Mouse (Mus musculus) kidney, embryonic 16.5 days (tissue): ENCODE measurements at regions not wholly inside any gene's neighbourhood (a gene's known extent, or its start where the extent isn't known, plus 50 kb on each side); places are given as distances from the start of the nearest gene placed in this dataset.
"Not testable (repeated sequence)": the region's sequence is repeated elsewhere in the genome, so short reads cannot be mapped to it uniquely, and the experiment has no call there.

Experiments used
- ATAC-seq: fragments of 200-750 bp; cut with Nextera tagmentation; 2 replicates; pipeline ENCODE4 v1.8.0; 2017; ENCODE audit warnings: moderate TSS enrichment; ENCODE audit not compliant: low FRiP score, low TSS enrichment
- H3K27ac ChIP-seq: fragments of 300-500 bp; sonication (generic); 2 replicates; pipeline ENCODE4 v1.5.1; 2014; ENCODE audit warnings: low read length
- H3K27me3 ChIP-seq: fragments of 300-500 bp; sonication (generic); 2 replicates; pipeline ENCODE4 v1.6.1; 2014; ENCODE audit warnings: low read length, control low read depth, mixed read lengths; ENCODE audit not compliant: insufficient read depth
- H3K36me3 ChIP-seq: fragments of 300-500 bp; sonication (generic); 2 replicates; pipeline ENCODE4 v1.6.1; 2014; ENCODE audit warnings: low read length, control low read depth, mixed read lengths; ENCODE audit not compliant: insufficient read depth
- H3K4me1 ChIP-seq: fragments of 300-500 bp; sonication (generic); 2 replicates; pipeline ENCODE4 v1.6.1; 2014; ENCODE audit warnings: low read length, control low read depth, mixed read lengths; ENCODE audit not compliant: insufficient read depth
- H3K4me2 ChIP-seq: fragments of 300-500 bp; sonication (generic); replicated peaks from 2 replicates; pipeline ENCODE4 v1.6.1; 2014; ENCODE audit warnings: low read depth, low read length
- H3K4me3 ChIP-seq: fragments of 300-500 bp; sonication (generic); 2 replicates; pipeline ENCODE4 v1.5.1; 2014; ENCODE audit warnings: mild to moderate bottlenecking, low read length
- H3K9ac ChIP-seq: fragments of 300-500 bp; sonication (generic); replicated peaks from 2 replicates; pipeline ENCODE4 v1.6.1; 2014; ENCODE audit warnings: low read length
- H3K9me3 ChIP-seq: fragments of 300-500 bp; sonication (generic); 2 replicates; pipeline ENCODE4 v1.6.1; 2016; ENCODE audit warnings: low read length, control low read depth
- WGBS: fragments of 180-500 bp; shearing (Covaris S2); extraction: QIAGEN DNeasy Blood & Tissue Kit; methylation state at CpG from one replicate; pipeline ENCODE4 v1.1.7; 2014; 5-methylcytosine and 5-hydroxymethylcytosine counted together

GRCm38 (mm10) chr12:8093437-8093836 lies 114.5 kb upstream of the Ldah start:
- H3K27ac ChIP-seq, result no peak overlapping the region
- H3K9ac ChIP-seq, result no peak overlapping the region
- H3K4me3 ChIP-seq, result no peak overlapping the region
- no peaks in the 10 kb centered on the region for H3K9me3 ChIP-seq
- no peaks in the 10 kb centered on the region for H3K36me3 ChIP-seq
- no peak for ATAC-seq
- H3K4me1 ChIP-seq, result no peaks in the 10 kb centered on the region
- H3K27me3 ChIP-seq, result no peaks in the 10 kb centered on the region
- 89% methylated on average over 1 of the region's 1 CpGs for WGBS
- H3K4me2 ChIP-seq, result no peak overlapping the region

GRCm38 (mm10) chr12:8095946-8096345 lies 112.0 kb upstream of the Ldah start:
- no peaks in the 10 kb centered on the region for H3K27me3 ChIP-seq
- H3K9ac ChIP-seq, result no peak overlapping the region
- no peak overlapping the region for H3K4me3 ChIP-seq
- H3K9me3 ChIP-seq, result no peaks in the 10 kb centered on the region
- 71% methylated on average over 2 of the region's 2 CpGs for WGBS
- no peak overlapping the region for H3K4me2 ChIP-seq
- no peaks in the 10 kb centered on the region for H3K36me3 ChIP-seq
- H3K4me1 ChIP-seq, result no peaks in the 10 kb centered on the region
- ATAC-seq, result no peak
- H3K27ac ChIP-seq, result no peak overlapping the region

- not testable (repeated sequence) for H3K4me2 ChIP-seq, H3K9me3 ChIP-seq, ATAC-seq, H3K27me3 ChIP-seq, H3K4me3 ChIP-seq, H3K9ac ChIP-seq, H3K27ac ChIP-seq, H3K36me3 ChIP-seq, H3K4me1 ChIP-seq
- WGBS, result 90% methylated on average over 2 of the region's 2 CpGs
Measured at GRCm38 (mm10) chr12:8098395-8098794, 109.5 kb upstream of the Ldah start.

GRCm38 (mm10) chr12:8099114-8099513 lies 108.8 kb upstream of the Ldah start:
- no peaks in the 10 kb centered on the region for H3K9me3 ChIP-seq
- H3K36me3 ChIP-seq, result no peaks in the 10 kb centered on the region
- H3K27me3 ChIP-seq, result no peaks in the 10 kb centered on the region
- H3K4me2 ChIP-seq, result no peak overlapping the region
- 81% methylated on average over 2 of the region's 2 CpGs for WGBS
- no peak overlapping the region for H3K4me3 ChIP-seq
- no peak for ATAC-seq
- no peaks in the 10 kb centered on the region for H3K4me1 ChIP-seq
- no peak overlapping the region for H3K9ac ChIP-seq
- no peak overlapping the region for H3K27ac ChIP-seq

GRCm38 (mm10) chr12:8099821-8100220 lies 108.1 kb upstream of the Ldah start:
- 30% methylated on average over 2 of the region's 2 CpGs for WGBS
- H3K36me3 ChIP-seq, result no peaks in the 10 kb centered on the region
- H3K4me2 ChIP-seq, result no peak overlapping the region
- H3K4me1 ChIP-seq, result no peaks in the 10 kb centered on the region
- no peak overlapping the region for H3K27ac ChIP-seq
- no peaks in the 10 kb centered on the region for H3K9me3 ChIP-seq
- no peaks in the 10 kb centered on the region for H3K27me3 ChIP-seq
- no peak overlapping the region for H3K9ac ChIP-seq
- no peak overlapping the region for H3K4me3 ChIP-seq
- ATAC-seq, result 0 out of 2 replicates have a peak, but pooled peaks have one; percentile 51

GRCm38 (mm10) chr12:8101837-8102236 lies 106.1 kb upstream of the Ldah start:
- no peaks in the 10 kb centered on the region for H3K36me3 ChIP-seq
- H3K4me2 ChIP-seq, result no peak overlapping the region
- no peak overlapping the region for H3K4me3 ChIP-seq
- no peak overlapping the region for H3K9ac ChIP-seq
- ATAC-seq, result no peak
- 80% methylated on average over 8 of the region's 8 CpGs for WGBS
- H3K9me3 ChIP-seq, result no peaks in the 10 kb centered on the region
- H3K27ac ChIP-seq, result no peak overlapping the region
- peaks cover 1% of the 10 kb centered on the region for H3K4me1 ChIP-seq
- H3K27me3 ChIP-seq, result no peaks in the 10 kb centered on the region

GRCm38 (mm10) chr12:8103259-8103658 lies 104.6 kb upstream of the Ldah start:
- no peak overlapping the region for H3K9ac ChIP-seq
- H3K4me2 ChIP-seq, result no peak overlapping the region
- H3K36me3 ChIP-seq, result no peaks in the 10 kb centered on the region
- H3K27me3 ChIP-seq, result no peaks in the 10 kb centered on the region
- WGBS, result 81% methylated on average over 9 of the region's 9 CpGs
- H3K4me1 ChIP-seq, result peaks cover 7% of the 10 kb centered on the region
- no peak for ATAC-seq
- no peak overlapping the region for H3K27ac ChIP-seq
- H3K4me3 ChIP-seq, result no peak overlapping the region
- no peaks in the 10 kb centered on the region for H3K9me3 ChIP-seq

GRCm38 (mm10) chr12:8107137-8107536 lies 100.8 kb upstream of the Ldah start:
- H3K27me3 ChIP-seq, result no peaks in the 10 kb centered on the region
- no peak overlapping the region for H3K4me3 ChIP-seq
- ATAC-seq, result peak; percentile 82
- no peak overlapping the region for H3K27ac ChIP-seq
- 26% methylated on average over 4 of the region's 4 CpGs for WGBS
- H3K9ac ChIP-seq, result no peak overlapping the region
- no peak overlapping the region for H3K4me2 ChIP-seq
- peaks cover 7% of the 10 kb centered on the region for H3K4me1 ChIP-seq
- no peaks in the 10 kb centered on the region for H3K36me3 ChIP-seq
- no peaks in the 10 kb centered on the region for H3K9me3 ChIP-seq

- Histone ChIP-seq H3K27ac (no peak overlapping the region), H3K4me2 (no peak overlapping the region), H3K4me3 (no peak overlapping the region), H3K27me3 (no peaks in the 10 kb centered on the region), H3K9ac (no peak overlapping the region), H3K36me3 (no peaks in the 10 kb centered on the region), H3K9me3 (no peaks in the 10 kb centered on the region), H3K4me1 (peaks cover 7% of the 10 kb centered on the region)
- WGBS, result 69% methylated on average over 5 of the region's 5 CpGs
- no peak for ATAC-seq
Measured at GRCm38 (mm10) chr12:8109203-8109770, 98.6 kb upstream of the Ldah start.

- no peak for ATAC-seq
- 86% methylated on average over 6 of the region's 6 CpGs for WGBS
- H3K4me3 ChIP-seq, result no peak overlapping the region
Measured at GRCm38 (mm10) chr12:8109876-8110275, 98.0 kb upstream of the Ldah start.

More at GRCm38 (mm10) chr12:8109876-8110275, 98.0 kb upstream of the Ldah start:
- Histone ChIP-seq H3K27ac (no peak overlapping the region), H3K4me1 (peaks cover 7% of the 10 kb centered on the region), H3K9ac (no peak overlapping the region), H3K27me3 (no peaks in the 10 kb centered on the region), H3K4me2 (no peak overlapping the region), H3K36me3 (no peaks in the 10 kb centered on the region), H3K9me3 (no peaks in the 10 kb centered on the region)
